Mouse (Mus musculus) heart, embryonic 11.5 days (tissue): Measurements from ENCODE around the gene Mgst1. TPM values are rescaled to one million over a fixed set of nuclear protein-coding genes. Genes with fewer than 3 reads are reported as not detected.
A peak's percentile ranks its signal among the peaks of the same experiment; 100 is the strongest.

Source experiments
- ATAC-seq: fragments of 200-750 bp; cut with Nextera tagmentation; replicated peaks from 2 replicates; pipeline ENCODE4 v1.8.0; 2017; ENCODE audit warnings: moderate library complexity; ENCODE audit not compliant: insufficient number of reproducible peaks, low FRiP score, low TSS enrichment
- H3K27ac ChIP-seq: fragments of 300-500 bp; sonication (generic); 2 replicates; pipeline ENCODE4 v1.5.1; 2014; ENCODE audit warnings: mild to moderate bottlenecking, low read depth, low read length
- H3K27me3 ChIP-seq: fragments of 300-500 bp; sonication (generic); 2 replicates; pipeline ENCODE4 v1.6.1; 2014; ENCODE audit warnings: mild to moderate bottlenecking, low read length, mixed read lengths; ENCODE audit not compliant: control insufficient read depth, insufficient read depth
- H3K36me3 ChIP-seq: fragments of 300-500 bp; sonication (generic); 2 replicates; pipeline ENCODE4 v1.6.1; 2014; ENCODE audit warnings: mild to moderate bottlenecking, low read length, moderate library complexity, mixed read lengths; ENCODE audit not compliant: control insufficient read depth, insufficient read depth
- H3K4me1 ChIP-seq: fragments of 300-500 bp; sonication (generic); 2 replicates; pipeline ENCODE4 v1.6.1; 2014; ENCODE audit warnings: low read length; ENCODE audit not compliant: control insufficient read depth, insufficient read depth
- H3K4me2 ChIP-seq: fragments of 300-500 bp; sonication (generic); 2 replicates; pipeline ENCODE4 v1.6.1; 2014; ENCODE audit warnings: mild to moderate bottlenecking, moderate library complexity
- H3K4me3 ChIP-seq: fragments of 300-500 bp; sonication (generic); 2 replicates; pipeline ENCODE4 v1.5.1; 2014; ENCODE audit warnings: low read depth, low read length
- H3K9ac ChIP-seq: fragments of 300-500 bp; sonication (generic); 2 replicates; pipeline ENCODE4 v1.6.1; 2014; ENCODE audit warnings: mild to moderate bottlenecking, low read depth, low read length, moderate library complexity
- H3K9me3 ChIP-seq: fragments of 300-500 bp; sonication (generic); replicated peaks from 2 replicates; pipeline ENCODE4 v1.6.1; 2016; ENCODE audit warnings: low read length; ENCODE audit not compliant: control insufficient read depth
- WGBS: fragments of 180-500 bp; shearing (Covaris S2); extraction: QIAGEN DNeasy Blood & Tissue Kit; methylation state at CpG from one replicate; pipeline ENCODE4 v1.1.7; 2014; ENCODE audit not compliant: insufficient replicate concordance; 5-methylcytosine and 5-hydroxymethylcytosine counted together
- polyA plus RNA-seq: library from polyadenylated mRNA; unstranded; fragments of >200 nt; fragmentation: Nextera tagmentation; extraction: Ambion mirVana; gene quantifications from 2 replicates; pipeline ENCODE4 v1.2.1, GENCODE M21; 2014

Mgst1 gene
- 76.1 and 76.6 TPM in 2 replicates for polyA plus RNA-seq

GRCm38 (mm10) chr6:138139930-138140329 is at the start of gene Mgst1:
Gene Mgst1 (plus strand): TSS chr6:138140316.
- peak within 1 kb of the TSS; percentile 53 for H3K4me3 ChIP-seq
- H3K4me2 ChIP-seq = peak within 1 kb of the TSS; percentile 77
- no peak for ATAC-seq
- H3K4me1 ChIP-seq = peaks cover 7% of the 10 kb centered on the region
- peak within 1 kb of the TSS; percentile 69 for H3K9ac ChIP-seq
- under 1% methylated on average over 5 of the region's 5 CpGs for WGBS
- H3K9me3 ChIP-seq = no peaks in the 10 kb centered on the region
- H3K36me3 ChIP-seq = no peaks in the 10 kb centered on the region
- H3K27ac ChIP-seq = peak within 1 kb of the TSS; percentile 46
- no peaks in the 10 kb centered on the region for H3K27me3 ChIP-seq

GRCm38 (mm10) chr6:138092432-138092831 is 47.7 kb upstream of the Mgst1 start:
- H3K4me2 ChIP-seq = no peak overlapping the region
- H3K4me1 ChIP-seq = no peaks in the 10 kb centered on the region
- no peak overlapping the region for H3K9ac ChIP-seq
- no peak overlapping the region for H3K4me3 ChIP-seq
- 75% methylated on average over 7 of the region's 7 CpGs for WGBS
- H3K36me3 ChIP-seq = no peaks in the 10 kb centered on the region
- no peak overlapping the region for H3K27ac ChIP-seq
- ATAC-seq = no peak
- H3K9me3 ChIP-seq = no peaks in the 10 kb centered on the region
- no peaks in the 10 kb centered on the region for H3K27me3 ChIP-seq

- Histone ChIP-seq H3K36me3 (no peaks in the 10 kb centered on the region), H3K4me3 (no peak overlapping the region), H3K9ac (no peak overlapping the region), H3K9me3 (no peaks in the 10 kb centered on the region), H3K4me1 (no peaks in the 10 kb centered on the region), H3K4me2 (no peak overlapping the region), H3K27me3 (no peaks in the 10 kb centered on the region), H3K27ac (no peak overlapping the region)
- ATAC-seq = no peak
- 80% methylated on average over 3 of the region's 3 CpGs for WGBS
Measured at GRCm38 (mm10) chr6:138095060-138095459, 45.1 kb upstream of the Mgst1 start.

- H3K9me3 ChIP-seq = no peaks in the 10 kb centered on the region
- no peak overlapping the region for H3K4me3 ChIP-seq
- ATAC-seq = no peak
- no peak overlapping the region for H3K9ac ChIP-seq
- H3K4me2 ChIP-seq = no peak overlapping the region
- no peaks in the 10 kb centered on the region for H3K36me3 ChIP-seq
- H3K27ac ChIP-seq = no peak overlapping the region
- 64% methylated on average over 3 of the region's 3 CpGs for WGBS
- no peaks in the 10 kb centered on the region for H3K27me3 ChIP-seq
- no peaks in the 10 kb centered on the region for H3K4me1 ChIP-seq
Measured at GRCm38 (mm10) chr6:138099646-138100045, 40.5 kb upstream of the Mgst1 start.

- WGBS = 83% methylated on average over 4 of the region's 4 CpGs
- H3K4me1 ChIP-seq = no peaks in the 10 kb centered on the region
- no peak overlapping the region for H3K27ac ChIP-seq
- ATAC-seq = no peak
- H3K4me2 ChIP-seq = no peak overlapping the region
- H3K4me3 ChIP-seq = no peak overlapping the region
- H3K9ac ChIP-seq = no peak overlapping the region
- no peaks in the 10 kb centered on the region for H3K36me3 ChIP-seq
- no peaks in the 10 kb centered on the region for H3K9me3 ChIP-seq
- no peaks in the 10 kb centered on the region for H3K27me3 ChIP-seq
Measured at GRCm38 (mm10) chr6:138101843-138102242, 38.3 kb upstream of the Mgst1 start.

GRCm38 (mm10) chr6:138102940-138103339 is 37.2 kb upstream of the Mgst1 start:
- H3K4me2 ChIP-seq = no peak overlapping the region
- no peaks in the 10 kb centered on the region for H3K9me3 ChIP-seq
- no peaks in the 10 kb centered on the region for H3K27me3 ChIP-seq
- H3K9ac ChIP-seq = no peak overlapping the region
- ATAC-seq = no peak
- no peak overlapping the region for H3K4me3 ChIP-seq
- no peaks in the 10 kb centered on the region for H3K36me3 ChIP-seq
- no peak overlapping the region for H3K27ac ChIP-seq
- WGBS = 65% methylated on average over 7 of the region's 7 CpGs
- no peaks in the 10 kb centered on the region for H3K4me1 ChIP-seq

DNA sequence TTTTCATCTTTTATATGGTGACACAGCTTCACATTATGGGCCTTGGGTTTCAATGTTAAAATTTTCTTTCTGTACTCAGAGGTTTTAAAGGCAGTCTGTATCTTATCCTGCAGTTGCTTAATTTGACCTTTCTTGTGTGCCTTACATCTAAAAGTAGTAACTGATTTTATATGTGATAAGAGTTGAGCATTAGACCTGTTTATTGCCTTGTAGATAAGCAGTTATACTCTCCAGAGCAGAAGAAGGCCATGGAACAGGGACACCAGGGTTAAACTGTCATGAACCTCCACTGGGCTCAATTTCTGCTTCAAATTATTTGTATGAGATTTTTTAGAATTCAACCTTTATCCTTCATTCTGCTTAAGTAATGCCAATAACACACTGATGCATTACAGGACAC is 35.6 kb upstream of the Mgst1 start:
- ATAC-seq = no peak

DNA sequence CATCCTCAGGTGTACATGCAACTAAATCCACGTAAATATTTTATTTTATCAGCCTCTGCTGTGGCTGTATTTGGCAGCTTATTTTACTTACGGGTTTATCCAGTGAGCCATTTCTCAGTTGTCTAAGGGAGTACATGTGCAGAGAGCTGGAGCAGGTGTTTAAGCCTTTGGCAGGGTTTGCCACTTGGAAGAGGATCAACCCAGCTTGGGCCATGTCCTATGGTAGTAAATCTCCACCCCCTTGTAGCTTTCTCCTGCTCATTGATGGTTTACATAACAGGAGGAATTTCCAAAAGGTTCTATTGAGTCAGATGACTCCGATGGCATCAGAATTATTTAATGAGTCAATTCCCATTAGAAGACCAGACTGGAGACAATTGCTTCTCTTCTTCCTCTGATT is 22.6 kb upstream of the Mgst1 start:
- WGBS = 77% methylated on average over 3 of the region's 3 CpGs

More for the DNA sequence above, 35.6 kb upstream of the Mgst1 start:
- Histone ChIP-seq H3K9me3 (no peaks in the 10 kb centered on the region), H3K36me3 (no peaks in the 10 kb centered on the region), H3K27me3 (no peaks in the 10 kb centered on the region), H3K4me2 (no peak overlapping the region), H3K27ac (no peak overlapping the region), H3K9ac (no peak overlapping the region), H3K4me1 (no peaks in the 10 kb centered on the region), H3K4me3 (no peak overlapping the region)

DNA sequence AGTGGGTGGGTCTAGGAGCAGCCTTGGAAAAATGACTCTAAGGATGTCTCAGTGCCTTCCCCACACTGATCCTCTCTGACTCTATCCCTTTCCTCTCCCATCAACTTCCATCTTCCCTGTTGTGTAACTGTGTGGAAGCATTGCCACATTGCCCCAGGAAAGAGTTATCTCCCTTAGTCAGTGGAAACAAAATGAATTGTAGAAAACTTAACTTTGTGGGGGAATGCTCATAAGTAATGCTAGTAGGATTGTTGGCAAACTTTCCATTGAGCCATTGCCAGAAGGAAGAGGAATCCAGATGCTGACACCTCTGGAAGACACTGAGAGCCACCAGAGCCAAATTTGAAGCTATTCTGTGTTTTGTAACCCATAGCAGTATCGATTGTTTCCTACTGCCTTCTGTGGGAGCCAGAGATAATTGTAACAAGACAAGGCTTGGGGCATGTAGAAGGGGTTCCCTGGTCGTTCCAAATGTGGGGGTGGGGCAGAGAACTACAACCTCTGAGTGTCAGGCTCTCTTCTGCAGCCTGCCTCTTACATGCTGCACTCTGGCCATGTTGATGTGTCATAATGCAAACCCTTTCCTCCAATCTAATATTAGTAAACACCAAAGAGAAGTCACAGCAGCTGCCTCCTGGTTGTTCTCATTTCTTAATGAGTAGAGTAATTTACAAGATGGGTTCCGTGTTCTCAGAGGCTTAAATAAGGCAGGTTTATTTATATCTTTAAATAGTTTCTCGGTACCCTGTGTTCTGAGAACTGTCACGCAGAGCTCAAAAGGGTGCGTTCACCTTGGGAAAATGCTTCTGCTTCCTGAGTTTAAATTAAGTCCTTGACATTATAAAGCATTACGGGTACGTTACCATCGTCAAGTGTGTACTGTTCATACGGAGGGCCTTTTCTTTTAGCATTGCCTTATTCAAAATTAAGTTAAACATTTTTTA is 11.5 kb upstream of the Mgst1 start:
- H3K4me1 ChIP-seq = no peaks in the 10 kb centered on the region
- no peak overlapping the region for H3K27ac ChIP-seq
- ATAC-seq = no peak
- no peaks in the 10 kb centered on the region for H3K9me3 ChIP-seq
- H3K4me2 ChIP-seq = no peak overlapping the region
- no peak overlapping the region for H3K4me3 ChIP-seq
- H3K27me3 ChIP-seq = no peaks in the 10 kb centered on the region
- H3K9ac ChIP-seq = no peak overlapping the region
- H3K36me3 ChIP-seq = no peaks in the 10 kb centered on the region
- 70% methylated on average over 10 of the region's 10 CpGs for WGBS

More for the DNA sequence above, 22.6 kb upstream of the Mgst1 start:
- no peaks in the 10 kb centered on the region for H3K9me3 ChIP-seq
- H3K27me3 ChIP-seq = no peaks in the 10 kb centered on the region
- no peaks in the 10 kb centered on the region for H3K4me1 ChIP-seq
- ATAC-seq = no peak
- no peak overlapping the region for H3K9ac ChIP-seq
- H3K36me3 ChIP-seq = no peaks in the 10 kb centered on the region
- no peak overlapping the region for H3K4me2 ChIP-seq
- H3K27ac ChIP-seq = no peak overlapping the region
- no peak overlapping the region for H3K4me3 ChIP-seq
